Mouse (Mus musculus) intestine, embryonic 15.5 days (tissue): Measurements from ENCODE around the gene Zkscan1. TPM values are rescaled to one million over a fixed set of nuclear protein-coding genes. Genes with fewer than 3 reads are reported as not detected.
"Not testable (repeated sequence)": the region's sequence is repeated elsewhere in the genome, so short reads cannot be mapped to it uniquely, and the experiment has no call there.

Experiments used
- ATAC-seq: fragments of 200-750 bp; cut with Nextera tagmentation; 2 replicates; pipeline ENCODE4 v1.8.0; 2017; ENCODE audit warnings: moderate TSS enrichment, moderate library complexity
- H3K27ac ChIP-seq: fragments of 300-500 bp; sonication (generic); 2 replicates; pipeline ENCODE4 v1.5.1; 2015; ENCODE audit warnings: mild to moderate bottlenecking, inconsistent platforms
- H3K27me3 ChIP-seq: fragments of 300-500 bp; sonication (generic); replicated peaks from 2 replicates; pipeline ENCODE4 v1.6.1; 2015; ENCODE audit warnings: inconsistent platforms
- H3K36me3 ChIP-seq: fragments of 300-500 bp; sonication (generic); 2 replicates; pipeline ENCODE4 v1.6.1; 2015; ENCODE audit warnings: inconsistent platforms
- H3K4me1 ChIP-seq: fragments of 300-500 bp; sonication (generic); replicated peaks from 2 replicates; pipeline ENCODE4 v1.6.1; 2015; ENCODE audit warnings: inconsistent platforms
- H3K4me2 ChIP-seq: fragments of 300-500 bp; sonication (generic); replicated peaks from 2 replicates; pipeline ENCODE4 v1.6.1; 2015; ENCODE audit warnings: mild to moderate bottlenecking, inconsistent platforms
- H3K4me3 ChIP-seq: fragments of 300-500 bp; sonication (generic); replicated peaks from 2 replicates; pipeline ENCODE4 v1.5.1; 2015; ENCODE audit warnings: inconsistent platforms
- H3K9ac ChIP-seq: fragments of 300-500 bp; sonication (generic); 2 replicates; pipeline ENCODE4 v1.6.1; 2015; ENCODE audit warnings: inconsistent platforms
- H3K9me3 ChIP-seq: fragments of 300-500 bp; sonication (generic); 2 replicates; pipeline ENCODE4 v1.6.1; 2016; ENCODE audit warnings: inconsistent platforms
- WGBS: fragments of 180-500 bp; shearing (Covaris S2); methylation state at CpG from one replicate; pipeline ENCODE4 v1.1.7; 2015; 5-methylcytosine and 5-hydroxymethylcytosine counted together
- polyA plus RNA-seq: library from polyadenylated mRNA; unstranded; fragments of >200 nt; fragmentation: Nextera tagmentation; extraction: Ambion mirVana; gene quantifications from 2 replicates; pipeline ENCODE4 v1.2.1, GENCODE M21; 2015

Zkscan1 gene
- 13.7 and 15.0 TPM in 2 replicates for polyA plus RNA-seq

- Histone ChIP-seq H3K4me2 (peak within 1 kb of the TSS; percentile 60), H3K9me3 (no peaks in the 10 kb centered on the region), H3K27ac (peak within 1 kb of the TSS; percentile 94), H3K9ac (peak within 1 kb of the TSS; percentile 97), H3K36me3 (no peaks in the 10 kb centered on the region), H3K27me3 (no peaks in the 10 kb centered on the region), H3K4me1 (no peaks in the 10 kb centered on the region), H3K4me3 (peak within 1 kb of the TSS; percentile 98)
- WGBS: under 1% methylated on average over 27 of the region's 27 CpGs
- peak; percentile 91 for ATAC-seq
Measured at GRCm38 (mm10) chr5:138084996-138085395, at the start of gene Zkscan1. TSS of gene Zkscan1 (plus strand) at chr5:138085084.

- H3K9me3 ChIP-seq, H3K4me3 ChIP-seq, H3K27ac ChIP-seq, H3K36me3 ChIP-seq, H3K4me1 ChIP-seq, H3K27me3 ChIP-seq, H3K4me2 ChIP-seq, ATAC-seq, H3K9ac ChIP-seq: not testable (repeated sequence)
- no CpG with 5 or more reads among the region's 5 CpGs for WGBS
Measured at GRCm38 (mm10) chr5:138052894-138053293, 32.0 kb upstream of the Zkscan1 start, which contains the start of gene Smok3c. TSS of gene Smok3c (plus strand) at chr5:138053194.

DNA sequence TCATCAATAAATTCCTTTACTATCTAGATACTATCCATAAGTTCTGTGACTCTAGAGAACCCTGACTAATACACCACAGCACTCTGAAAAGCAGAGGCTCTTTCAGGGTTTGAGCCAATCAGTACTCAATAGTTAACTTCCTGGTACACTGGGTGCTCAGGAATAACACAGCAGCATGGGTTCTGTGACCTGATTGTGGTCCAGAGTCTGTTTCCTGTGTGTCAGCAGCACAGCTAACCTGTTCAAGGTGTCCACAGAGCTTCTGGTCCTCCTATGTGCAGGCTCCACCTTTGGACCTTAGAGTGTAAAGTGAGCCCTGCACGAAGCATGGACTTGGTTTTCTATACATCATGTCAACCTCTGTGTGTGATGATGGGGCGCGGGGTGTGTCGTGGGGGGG, 11.1 kb upstream of the Zkscan1 start:
- Histone ChIP-seq H3K4me3 (no peak overlapping the region), H3K4me1 (no peaks in the 10 kb centered on the region), H3K4me2 (no peak overlapping the region), H3K36me3 (no peaks in the 10 kb centered on the region), H3K27ac (no peak overlapping the region), H3K27me3 (no peaks in the 10 kb centered on the region), H3K9ac (no peak overlapping the region), H3K9me3 (no peaks in the 10 kb centered on the region)
- 91% methylated on average over 4 of the region's 4 CpGs for WGBS
- no peak for ATAC-seq

DNA sequence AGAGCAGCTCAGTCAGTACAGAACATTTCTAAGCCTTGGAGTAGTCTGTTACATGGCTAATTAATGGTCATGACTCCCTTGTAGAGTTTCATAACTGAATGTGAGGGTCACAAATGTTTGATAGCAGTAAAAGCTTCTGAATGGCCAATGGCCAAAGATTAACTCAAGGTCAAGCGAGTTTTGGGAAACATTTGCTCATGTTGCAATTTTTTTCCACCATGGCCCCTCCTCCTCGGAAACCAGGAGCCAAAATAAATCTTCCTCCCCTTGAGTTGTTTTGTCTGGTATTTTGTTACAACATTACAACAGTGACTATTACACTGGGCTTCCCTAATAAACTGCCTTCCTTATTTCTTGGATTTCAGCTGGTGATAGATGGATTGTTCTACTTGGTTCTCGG, 9.2 kb upstream of the Zkscan1 start:
- Histone ChIP-seq H3K9me3 (no peaks in the 10 kb centered on the region), H3K36me3 (no peaks in the 10 kb centered on the region), H3K9ac (no peak overlapping the region), H3K4me2 (no peak overlapping the region), H3K27me3 (no peaks in the 10 kb centered on the region), H3K4me1 (no peaks in the 10 kb centered on the region), H3K4me3 (no peak overlapping the region), H3K27ac (no peak overlapping the region)
- WGBS: 69% methylated on average over 3 of the region's 3 CpGs
- no peak for ATAC-seq

GRCm38 (mm10) chr5:138076148-138076547, 8.7 kb upstream of the Zkscan1 start:
- Histone ChIP-seq H3K36me3 (no peaks in the 10 kb centered on the region), H3K27me3 (no peaks in the 10 kb centered on the region), H3K27ac (no peak overlapping the region), H3K4me3 (no peak overlapping the region), H3K9ac (no peak overlapping the region), H3K4me2 (no peak overlapping the region), H3K9me3 (no peaks in the 10 kb centered on the region), H3K4me1 (no peaks in the 10 kb centered on the region)
- no peak for ATAC-seq
- WGBS: 60% methylated on average over 2 of the region's 2 CpGs

- no peak for ATAC-seq
- 88% methylated on average over 5 of the region's 5 CpGs for WGBS
- H3K4me2 ChIP-seq: no peak overlapping the region
- no peaks in the 10 kb centered on the region for H3K36me3 ChIP-seq
- no peaks in the 10 kb centered on the region for H3K9me3 ChIP-seq
- H3K27me3 ChIP-seq: no peaks in the 10 kb centered on the region
- no peaks in the 10 kb centered on the region for H3K4me1 ChIP-seq
- no peak overlapping the region for H3K27ac ChIP-seq
- no peak overlapping the region for H3K9ac ChIP-seq
- no peak overlapping the region for H3K4me3 ChIP-seq
Measured at GRCm38 (mm10) chr5:138080456-138080855, 4.4 kb upstream of the Zkscan1 start.

DNA sequence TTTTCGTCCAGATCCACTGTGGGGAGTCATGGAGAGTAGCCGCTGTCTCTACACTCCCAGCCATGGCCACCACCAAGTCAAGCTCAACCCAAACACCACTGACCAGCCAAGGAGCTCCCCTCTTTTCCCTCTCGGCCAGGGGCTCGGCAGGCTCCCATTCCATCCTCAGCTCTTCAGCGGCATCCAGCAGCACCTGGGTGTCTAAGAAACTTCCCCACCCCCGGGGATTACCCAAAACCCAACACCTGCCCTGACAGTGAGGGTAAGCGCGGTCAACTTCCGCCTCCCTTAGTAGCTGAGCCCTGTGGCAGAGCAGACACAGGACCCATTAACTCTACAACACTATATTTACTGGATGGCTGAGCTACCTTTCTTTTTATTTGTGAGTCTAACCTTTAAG, 3.4 kb upstream of the Zkscan1 start:
- H3K4me2 ChIP-seq: no peak overlapping the region
- ATAC-seq: no peak
- H3K9me3 ChIP-seq: no peaks in the 10 kb centered on the region
- no peak overlapping the region for H3K27ac ChIP-seq
- no peaks in the 10 kb centered on the region for H3K27me3 ChIP-seq
- no peak overlapping the region for H3K9ac ChIP-seq
- no peaks in the 10 kb centered on the region for H3K4me1 ChIP-seq
- no peaks in the 10 kb centered on the region for H3K36me3 ChIP-seq
- no peak overlapping the region for H3K4me3 ChIP-seq
- WGBS: 84% methylated on average over 9 of the region's 9 CpGs

GRCm38 (mm10) chr5:138083318-138083900, 1.5 kb upstream of the Zkscan1 start:
- ATAC-seq: no peak

DNA sequence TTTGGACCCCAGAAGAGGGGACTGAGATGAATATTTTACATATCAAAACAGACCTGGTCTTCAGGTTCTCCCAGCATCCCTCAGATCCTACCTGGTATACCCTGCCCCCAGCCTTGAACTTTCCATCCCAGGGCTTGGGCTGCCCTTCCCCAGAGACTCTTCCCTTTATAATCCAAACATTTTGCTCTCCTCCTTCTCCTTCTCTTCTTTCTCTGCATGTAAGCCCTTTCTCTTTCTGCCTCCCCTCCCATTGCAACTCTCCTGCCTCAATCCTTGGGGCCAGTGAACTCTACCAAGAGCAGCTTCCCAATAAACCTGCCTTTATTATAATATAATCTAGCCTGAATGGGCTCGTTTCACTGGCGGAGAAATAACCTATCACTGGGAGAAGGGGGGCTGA, 948 bp upstream of the Zkscan1 start:
- Histone ChIP-seq H3K36me3 (no peaks in the 10 kb centered on the region), H3K4me2 (no peak overlapping the region), H3K4me1 (no peaks in the 10 kb centered on the region), H3K4me3 (no peak overlapping the region), H3K27ac (no peak overlapping the region), H3K9me3 (no peaks in the 10 kb centered on the region), H3K27me3 (no peaks in the 10 kb centered on the region), H3K9ac (no peak overlapping the region)
- ATAC-seq: no peak
- 91% methylated on average over 2 of the region's 2 CpGs for WGBS

More at GRCm38 (mm10) chr5:138083318-138083900, 1.5 kb upstream of the Zkscan1 start:
- Histone ChIP-seq H3K4me2 (no peak overlapping the region), H3K27me3 (no peaks in the 10 kb centered on the region), H3K4me3 (no peak overlapping the region), H3K9ac (no peak overlapping the region), H3K27ac (no peak overlapping the region), H3K36me3 (no peaks in the 10 kb centered on the region), H3K9me3 (no peaks in the 10 kb centered on the region), H3K4me1 (no peaks in the 10 kb centered on the region)
- 50% methylated on average over 2 of the region's 2 CpGs for WGBS

GRCm38 (mm10) chr5:138084507-138084906, 377 bp upstream of the Zkscan1 start:
- no peaks in the 10 kb centered on the region for H3K9me3 ChIP-seq
- no peaks in the 10 kb centered on the region for H3K36me3 ChIP-seq
- 33% methylated on average over 2 of the region's 2 CpGs for WGBS
- no peaks in the 10 kb centered on the region for H3K27me3 ChIP-seq
- H3K4me1 ChIP-seq: no peaks in the 10 kb centered on the region
- H3K27ac ChIP-seq: no peak overlapping the region
- H3K9ac ChIP-seq: no peak overlapping the region
- no peak for ATAC-seq
- H3K4me3 ChIP-seq: peak overlapping the region; percentile 98
- peak overlapping the region; percentile 60 for H3K4me2 ChIP-seq

DNA sequence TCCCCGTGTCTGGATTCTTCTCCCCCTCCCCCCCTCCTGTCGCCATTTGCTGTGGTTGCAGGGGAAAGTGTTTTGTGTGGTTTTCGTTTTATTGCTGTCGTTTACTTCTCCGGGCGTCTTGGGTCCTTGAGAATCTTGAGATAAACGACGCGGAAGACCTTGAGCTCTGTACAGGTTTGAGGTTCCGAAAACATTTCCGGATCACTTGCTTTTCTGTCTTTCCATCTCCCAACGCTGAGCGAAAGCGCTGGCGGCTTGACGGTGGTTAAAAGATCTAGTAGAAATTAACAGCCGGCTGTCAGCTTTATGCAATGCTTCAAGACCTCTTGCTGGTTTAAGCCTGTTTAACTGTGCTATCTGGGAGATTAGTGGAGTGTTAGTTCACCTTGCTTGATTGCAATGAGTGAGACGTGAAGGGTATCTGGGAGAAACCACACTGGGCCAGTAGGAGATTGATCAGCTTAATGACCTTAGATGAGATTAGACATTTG, 582 bp downstream of the Zkscan1 start:
- under 1% methylated on average over 18 of the region's 18 CpGs for WGBS
- ATAC-seq: peak; percentile 8; the same call in 1 of the 2 replicates
- peak overlapping the region; percentile 98 for H3K4me3 ChIP-seq
- no peaks in the 10 kb centered on the region for H3K4me1 ChIP-seq
- H3K27me3 ChIP-seq: no peaks in the 10 kb centered on the region
- no peaks in the 10 kb centered on the region for H3K9me3 ChIP-seq
- peak overlapping the region; percentile 60 for H3K4me2 ChIP-seq
- peak overlapping the region; percentile 94 for H3K27ac ChIP-seq
- H3K9ac ChIP-seq: peak overlapping the region; percentile 97
- no peaks in the 10 kb centered on the region for H3K36me3 ChIP-seq

DNA sequence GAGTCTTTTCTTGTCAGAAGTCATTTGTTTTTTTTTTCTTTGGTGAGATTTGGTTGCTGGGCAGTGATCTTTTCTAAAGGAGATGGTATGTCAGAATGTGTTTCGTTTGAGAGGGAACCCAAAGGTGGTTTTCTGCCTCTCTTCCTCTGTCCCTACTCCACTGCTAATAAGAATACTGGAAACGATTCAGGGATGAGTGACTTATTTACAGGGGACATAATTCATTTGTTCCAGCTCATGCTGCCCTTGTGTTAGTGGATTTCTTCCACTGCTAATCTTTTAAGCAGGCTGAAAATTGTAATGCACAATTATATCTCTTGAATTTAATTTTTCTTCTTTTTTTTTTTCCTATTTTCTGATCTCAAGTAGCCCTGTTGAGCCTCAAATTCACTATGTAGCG, 2.0 kb downstream of the Zkscan1 start:
- H3K4me2 ChIP-seq: peak overlapping the region; percentile 60
- H3K36me3 ChIP-seq: no peaks in the 10 kb centered on the region
- no peak overlapping the region for H3K4me3 ChIP-seq
- no peak for ATAC-seq
- H3K9ac ChIP-seq: no peak overlapping the region
- no peaks in the 10 kb centered on the region for H3K27me3 ChIP-seq
- no peaks in the 10 kb centered on the region for H3K9me3 ChIP-seq
- WGBS: 66% methylated on average over 3 of the region's 3 CpGs
- no peak overlapping the region for H3K27ac ChIP-seq
- H3K4me1 ChIP-seq: no peaks in the 10 kb centered on the region

DNA sequence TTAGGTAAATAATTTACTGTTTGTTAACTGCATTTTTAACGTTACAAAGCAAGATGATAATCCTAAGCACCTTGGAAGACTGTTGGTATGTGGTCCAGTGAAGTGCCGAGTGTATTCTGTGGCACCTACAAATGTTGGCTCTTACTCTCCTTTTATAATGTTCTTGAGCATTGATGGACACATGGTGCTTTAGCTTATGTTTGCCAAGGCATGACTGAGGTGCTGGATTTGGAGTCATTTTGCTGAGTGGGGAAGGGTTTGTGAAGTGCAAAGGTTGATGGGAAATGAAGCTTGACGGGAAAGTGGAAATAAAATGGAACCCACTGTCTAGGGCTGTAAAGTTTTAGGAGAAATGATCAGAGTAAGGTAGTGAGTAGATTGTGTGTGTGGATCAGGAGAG, 3.5 kb downstream of the Zkscan1 start:
- Histone ChIP-seq H3K9ac (no peak overlapping the region), H3K27me3 (no peaks in the 10 kb centered on the region), H3K4me3 (no peak overlapping the region), H3K36me3 (peaks cover 8% of the 10 kb centered on the region), H3K4me2 (peak overlapping the region; percentile 45; the same call in 1 of the 2 replicates), H3K4me1 (no peaks in the 10 kb centered on the region), H3K27ac (peak overlapping the region; percentile 70; the same call in 1 of the 2 replicates), H3K9me3 (no peaks in the 10 kb centered on the region)
- ATAC-seq: peak; percentile 2; the same call in 1 of the 2 replicates
- WGBS: 58% methylated on average over 3 of the region's 3 CpGs
